Mouse (Mus musculus) monocyte, adult 2 months (primary cell): Measurements from ENCODE around the gene Cntrl.
A peak's percentile ranks its signal among the peaks of the same experiment; 100 is the strongest.

Experiments
- DNase-seq, 2 experiments: peaks; one replicate each; pipeline ENCODE4 v3.0.0; 2022; ENCODE audit warnings: low spot score in 2 of 2, low read depth in 1 of 2

Cntrl gene

GRCm38 (mm10) chr2:35109141-35109923 is at the start of gene Cntrl:
Cntrl (plus strand) TSS chr2:35109492.
- DNase-seq = peak; percentile 87 to 92

GRCm38 (mm10) chr2:35060256-35060655 is 49.0 kb upstream of the Cntrl start:
- no peak for DNase-seq

- no peak for DNase-seq
Measured at GRCm38 (mm10) chr2:35060897-35061296, 48.4 kb upstream of the Cntrl start.

GRCm38 (mm10) chr2:35061338-35061737 is 48.0 kb upstream of the Cntrl start, which contains the start of gene Hc:
Hc (minus strand) TSS chr2:35061438.
- DNase-seq = no peak

GRCm38 (mm10) chr2:35063333-35064030 is 45.8 kb upstream of the Cntrl start:
- no peak for DNase-seq

- no peak for DNase-seq
Measured at GRCm38 (mm10) chr2:35066525-35067082, 42.7 kb upstream of the Cntrl start.

GRCm38 (mm10) chr2:35067117-35067516 is 42.2 kb upstream of the Cntrl start:
- DNase-seq = no peak

- DNase-seq = no peak
Measured at GRCm38 (mm10) chr2:35069124-35069523, 40.2 kb upstream of the Cntrl start.

- DNase-seq = no peak
Measured at GRCm38 (mm10) chr2:35070275-35070674, 39.0 kb upstream of the Cntrl start.

- DNase-seq = no peak
Measured at GRCm38 (mm10) chr2:35072547-35072946, 36.7 kb upstream of the Cntrl start.

GRCm38 (mm10) chr2:35074328-35074727 is 35.0 kb upstream of the Cntrl start:
- no peak for DNase-seq

- no peak for DNase-seq
Measured at GRCm38 (mm10) chr2:35079166-35079565, 30.1 kb upstream of the Cntrl start.

GRCm38 (mm10) chr2:35087418-35087817 is 21.9 kb upstream of the Cntrl start:
- DNase-seq = no peak

- no peak for DNase-seq
Measured at GRCm38 (mm10) chr2:35100529-35100928, 8.8 kb upstream of the Cntrl start.

GRCm38 (mm10) chr2:35101443-35101842 is 7.8 kb upstream of the Cntrl start, which contains the start of gene AI182371:
AI182371 (minus strand) TSS chr2:35101543.
- no peak for DNase-seq

GRCm38 (mm10) chr2:35102777-35103176 is 6.5 kb upstream of the Cntrl start:
- no peak for DNase-seq

GRCm38 (mm10) chr2:35103558-35103957 is 5.7 kb upstream of the Cntrl start:
- DNase-seq = no peak

GRCm38 (mm10) chr2:35104843-35105242 is 4.4 kb upstream of the Cntrl start:
- no peak for DNase-seq

GRCm38 (mm10) chr2:35107984-35108635 is 1.2 kb upstream of the Cntrl start:
- DNase-seq = peak; percentile 26 to 39

GRCm38 (mm10) chr2:35108712-35109111 is 580 bp upstream of the Cntrl start:
- no peak for DNase-seq

GRCm38 (mm10) chr2:35109924-35110304 is 622 bp downstream of the Cntrl start:
- DNase-seq = no peak

- DNase-seq = no peak
Measured at GRCm38 (mm10) chr2:35110521-35110920, 1.2 kb downstream of the Cntrl start.
